Mouse (Mus musculus): ENCODE results near the gene Slc2a5.

- TF ChIP-seq CTCF (conservative IDR thresholded peaks at IDR 0.05; ENCODE audit: low read length) (no peak), POU5F1 (IDR thresholded peaks at IDR 0.05; ENCODE audit: borderline replicate concordance, low read length) (no peak)
Measured at GRCm38 (mm10) chr4:150089121-150089520, 30.0 kb upstream of the Slc2a5 start.
